In the genomic region with DNA sequence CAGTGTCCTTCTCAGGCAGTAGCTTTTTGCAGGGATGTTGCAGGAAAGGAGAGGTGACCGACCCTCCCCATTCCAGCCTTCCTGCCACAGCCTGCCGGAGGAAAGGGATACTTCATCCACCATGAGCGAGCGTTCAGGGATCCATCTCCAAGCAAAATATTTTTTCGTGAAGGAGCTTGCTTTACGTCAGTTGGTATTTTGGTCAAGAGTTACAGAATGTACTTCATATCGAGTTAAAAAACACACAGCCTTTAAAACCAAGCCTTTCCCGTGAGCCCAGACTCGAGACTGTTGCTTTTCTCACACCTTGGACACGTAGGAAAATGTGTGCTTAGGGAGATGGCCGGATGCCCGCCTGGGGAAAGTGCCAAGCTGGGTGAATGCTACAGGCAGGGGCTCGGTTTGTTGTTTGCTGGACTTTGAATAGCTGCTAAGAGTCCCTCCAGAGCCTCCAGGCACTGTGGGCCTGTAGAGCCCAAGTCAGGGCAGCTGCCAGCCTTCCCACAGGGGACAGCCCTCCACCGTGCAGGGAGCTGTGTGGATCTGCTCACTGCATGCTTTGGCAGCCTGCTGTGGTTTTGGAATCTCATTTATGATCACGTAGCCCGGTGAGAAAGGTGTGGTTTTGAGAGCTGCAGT, we compare ENCODE assay signal across 9 mouse cellular contexts. TPM values are rescaled to one million over a fixed set of nuclear protein-coding genes. Genes with fewer than 3 reads are reported as not detected.
DNase-seq lines count a peak whose midpoint lies in the region; ATAC-seq and TF ChIP-seq lines count a peak whose summit lies in the region.
"Had no signal": no experiment of that assay in that cellular context is flagged by ENCODE, and none has a peak within 500 bp of the region (broad histone marks: within the 10 kb centered on the region; RNA-seq: fewer than 3 reads in every experiment).

No protein-coding gene starts in this region.

- H3K9me3 ChIP-seq in liver, postnatal 0 days (ENCODE audit: low read length), result no peaks in the 10 kb centered on the region; the same call in 1 of the 2 replicates
- 0 out of 2 replicates have a peak, but pooled peaks cover 3% of the 10 kb centered on the region for H3K9me3 ChIP-seq in heart, embryonic 14.5 days (ENCODE audit: control insufficient read depth, low read length)
- H3K9me3 ChIP-seq in lung, embryonic 15.5 days, result no peaks in the 10 kb centered on the region
- H3K9me3 ChIP-seq: liver, embryonic 15.5 days had no signal

- TF ChIP-seq POLR2A in small intestine, adult 2 months (IDR thresholded peaks at IDR 0.05; ENCODE audit: low read depth, low read length), result no peak

- H3K27me3 ChIP-seq in liver, postnatal 0 days (ENCODE audit: insufficient read depth, low read length), result no peaks in the 10 kb centered on the region
- no peaks in the 10 kb centered on the region for H3K27me3 ChIP-seq in heart, embryonic 14.5 days (ENCODE audit: control insufficient read depth, insufficient read depth, low read length)
- no peaks in the 10 kb centered on the region for H3K27me3 ChIP-seq in lung, embryonic 15.5 days
- H3K27me3 ChIP-seq in small intestine, adult 2 months (ENCODE audit: control insufficient read depth, insufficient read depth, low read length), result no peaks in the 10 kb centered on the region
- H3K27me3 ChIP-seq: liver, embryonic 15.5 days had no signal

- no peak overlapping the region for H3K4me2 ChIP-seq in liver, postnatal 0 days (ENCODE audit: low read depth, low read length)
- peak overlapping the region; percentile 17 for H3K4me2 ChIP-seq in heart, embryonic 14.5 days (ENCODE audit: low read length)
- 0 out of 2 replicates have a peak overlapping the region, but pooled peaks have one; percentile 3 for H3K4me2 ChIP-seq in lung, embryonic 15.5 days
- H3K4me2 ChIP-seq: liver, embryonic 15.5 days had no signal

- 58% methylated on average over 16 of the region's 16 CpGs for WGBS in liver, postnatal 0 days (ENCODE audit: insufficient replicate concordance)
- 31% methylated on average over 16 of the region's 16 CpGs for WGBS in heart, embryonic 14.5 days
- WGBS in large intestine, adult 2 months, result 21% methylated on average over 16 of the region's 16 CpGs
- WGBS in lung, embryonic 15.5 days, result 18% methylated on average over 16 of the region's 16 CpGs
- WGBS in small intestine, adult 2 months, result 30% methylated on average over 16 of the region's 16 CpGs

- H3K36me3 ChIP-seq in liver, postnatal 0 days (replicated peaks; ENCODE audit: insufficient read depth, low read length), result no peaks in the 10 kb centered on the region
- no peaks in the 10 kb centered on the region for H3K36me3 ChIP-seq in heart, embryonic 14.5 days (ENCODE audit: control insufficient read depth, insufficient read depth, low read length)
- H3K36me3 ChIP-seq in lung, embryonic 15.5 days, result no peaks in the 10 kb centered on the region
- no peaks in the 10 kb centered on the region for H3K36me3 ChIP-seq in small intestine, adult 2 months (ENCODE audit: control insufficient read depth, insufficient read depth, low read length)
- H3K36me3 ChIP-seq: liver, embryonic 15.5 days had no signal

- peaks cover 18% of the 10 kb centered on the region for H3K4me1 ChIP-seq in liver, postnatal 0 days (ENCODE audit: insufficient read depth)
- H3K4me1 ChIP-seq in heart, embryonic 14.5 days (ENCODE audit: control insufficient read depth in 2 of 2, insufficient read depth in 2 of 2, low read length in 2 of 2), result peaks cover 31 to 46% of the 10 kb centered on the region in 2 experiments
- H3K4me1 ChIP-seq in lung, embryonic 15.5 days, result peaks cover 43% of the 10 kb centered on the region
- peaks cover 21% of the 10 kb centered on the region for H3K4me1 ChIP-seq in small intestine, adult 2 months (ENCODE audit: control insufficient read depth, insufficient read depth, insufficient read length, low read length)

- no peak for TF ChIP-seq CTCF in liver, postnatal 0 days (IDR thresholded peaks at IDR 0.05; ENCODE audit: low read depth)
- no peak for TF ChIP-seq CTCF in small intestine, adult 2 months (IDR thresholded peaks at IDR 0.05; ENCODE audit: extremely low read depth, insufficient read length, insufficient replicate concordance, low read depth, low read length)

- peak overlapping the region; percentile 72 for H3K27ac ChIP-seq in liver, postnatal 0 days (ENCODE audit: low read depth)
- peak overlapping the region; percentile 49 to 93 for H3K27ac ChIP-seq in heart, embryonic 14.5 days (replicated peaks in 1 of 2; ENCODE audit: control insufficient read depth in 1 of 2, insufficient read depth in 1 of 2, low read depth in 2 of 2, low read length in 2 of 2)
- peak overlapping the region; percentile 89 for H3K27ac ChIP-seq in lung, embryonic 15.5 days
- H3K27ac ChIP-seq in small intestine, adult 2 months (ENCODE audit: insufficient read depth, low read depth, low read length), result peak overlapping the region; percentile 49; the same call in 1 of the 2 replicates
- H3K27ac ChIP-seq: liver, embryonic 15.5 days had no signal

- no peak for TF ChIP-seq EP300 in liver, postnatal 0 days (IDR thresholded peaks at IDR 0.05; ENCODE audit: low read depth)

- no peak overlapping the region for H3K9ac ChIP-seq in liver, postnatal 0 days (replicated peaks)
- peak overlapping the region; percentile 40 for H3K9ac ChIP-seq in heart, embryonic 14.5 days (ENCODE audit: low read length)
- H3K9ac ChIP-seq in lung, embryonic 15.5 days, result no peak overlapping the region
- H3K9ac ChIP-seq: liver, embryonic 15.5 days had no signal

- peak; percentile 75 for DNase-seq in liver, postnatal 0 days
- no peak for DNase-seq in liver
- DNase-seq in fibroblast of lung, adult 2 months (ENCODE audit: low read depth), result peak; percentile 98
- DNase-seq in large intestine, adult 2 months (ENCODE audit: low read depth, low spot score), result peak; percentile 42

- peak; percentile 66 for ATAC-seq in liver, postnatal 0 days
- peak; percentile 54 for ATAC-seq in heart, embryonic 14.5 days (ENCODE audit: insufficient number of reproducible peaks, insufficient read depth, low FRiP score, low read depth)
- ATAC-seq in lung, embryonic 15.5 days (ENCODE audit: borderline replicate concordance, extremely low read depth, low FRiP score, low TSS enrichment), result peak; percentile 66
- ATAC-seq in granulocyte monocyte progenitor cell, adult 5-6 weeks (replicated peaks; ENCODE audit: poor library complexity, severe bottlenecking), result no peak

- no peak overlapping the region for H3K4me3 ChIP-seq in liver, postnatal 0 days (ENCODE audit: low read depth, low read length)
- no peak overlapping the region for H3K4me3 ChIP-seq in heart, embryonic 14.5 days (ENCODE audit: control insufficient read depth in 1 of 2, insufficient read depth in 1 of 2, low read depth in 1 of 2, low read length in 2 of 2)
- no peak overlapping the region for H3K4me3 ChIP-seq in lung, embryonic 15.5 days
- no peak overlapping the region for H3K4me3 ChIP-seq in small intestine, adult 2 months (ENCODE audit: low read depth, low read length)
- H3K4me3 ChIP-seq: liver, embryonic 15.5 days had no signal

RNA-seq across cellular contexts. Expression of a gene that starts 20.6 kb away (rescaled TPM):
- polyA plus RNA-seq in liver, postnatal 0 days (2015; fragmentation: Nextera tagmentation; extraction: Ambion mirVana), result 104 and 114 TPM in 2 replicates
- 0.59 and 1.1 TPM in 2 replicates for polyA plus RNA-seq in heart, embryonic 14.5 days (2014; fragmentation: Nextera tagmentation; extraction: Ambion mirVana)
- polyA plus RNA-seq in large intestine, adult 2 months (2012; rRNA removed), result 70.1 and 86.7 TPM in 2 replicates
- 1.4 and 2.1 TPM in 2 replicates for polyA plus RNA-seq in lung, embryonic 15.5 days (2015; fragmentation: Nextera tagmentation; extraction: Ambion mirVana)
- polyA plus RNA-seq in small intestine, adult 2 months (2012; rRNA removed), result 20.5 and 53.6 TPM in 2 replicates
- 4.0 and 9.5 TPM in 2 replicates for total RNA-seq in granulocyte monocyte progenitor cell, adult 5-6 weeks (2014; fragmentation: Nextera tagmentation)
- total RNA-seq in granulocyte monocyte progenitor cell, adult 5-6 weeks (2017), result 2.6 and 2.8 TPM in 2 replicates

RNA-seq across cellular contexts. Expression of a gene that starts 44.4 kb away (rescaled TPM):
- 22.4 and 45.6 TPM in 2 replicates for polyA plus RNA-seq in liver, postnatal 0 days (2015; fragmentation: Nextera tagmentation; extraction: Ambion mirVana)
- 13.1 and 14.9 TPM in 2 replicates for polyA plus RNA-seq in heart, embryonic 14.5 days (2014; fragmentation: Nextera tagmentation; extraction: Ambion mirVana)
- polyA plus RNA-seq in large intestine, adult 2 months (2012; rRNA removed), result 5.4 and 7.6 TPM in 2 replicates
- 10.9 and 13.5 TPM in 2 replicates for polyA plus RNA-seq in lung, embryonic 15.5 days (2015; fragmentation: Nextera tagmentation; extraction: Ambion mirVana)
- polyA plus RNA-seq in small intestine, adult 2 months (2012; rRNA removed), result 15.0 and 15.1 TPM in 2 replicates
- not detected in 2 replicates for total RNA-seq in granulocyte monocyte progenitor cell, adult 5-6 weeks (2014; fragmentation: Nextera tagmentation)
- not detected in 2 replicates for total RNA-seq in granulocyte monocyte progenitor cell, adult 5-6 weeks (2017)
